Mouse (Mus musculus) limb, embryonic 14.5 days (tissue): ENCODE measurements around the gene Stk10. TPM values are rescaled to one million over a fixed set of nuclear protein-coding genes. Genes with fewer than 3 reads are reported as not detected.

Experiments used
- ATAC-seq: fragments of 200-750 bp; cut with Nextera tagmentation; 2 replicates; pipeline ENCODE4 v1.8.0; 2017; ENCODE audit warnings: low read depth, moderate number of reproducible peaks, moderate TSS enrichment; ENCODE audit not compliant: low FRiP score
- DNase-seq: peaks from one replicate; pipeline ENCODE4 v3.0.0-alpha.2; 2015; ENCODE audit warnings: low spot score
- H3K27ac ChIP-seq: fragments of 300-500 bp; sonication (generic); replicated peaks from 2 replicates; pipeline ENCODE4 v1.5.1; 2014; ENCODE audit warnings: low read depth, mild to moderate bottlenecking, low read length, moderate library complexity, mixed read lengths
- H3K27me3 ChIP-seq: fragments of 300-500 bp; sonication (generic); 2 replicates; pipeline ENCODE4 v1.6.1; 2014; ENCODE audit warnings: low read length, mixed read lengths; ENCODE audit not compliant: control insufficient read depth, insufficient read depth
- H3K36me3 ChIP-seq: fragments of 300-500 bp; sonication (generic); 2 replicates; pipeline ENCODE4 v1.6.1; 2014; ENCODE audit warnings: mild to moderate bottlenecking, low read length, moderate library complexity, mixed read lengths; ENCODE audit not compliant: control insufficient read depth, insufficient read depth
- H3K4me1 ChIP-seq: fragments of 300-500 bp; sonication (generic); 2 replicates; pipeline ENCODE4 v1.6.1; 2014; ENCODE audit warnings: antibody characterized with exemption, low read length, mixed read lengths; ENCODE audit not compliant: control insufficient read depth, insufficient read depth
- H3K4me2 ChIP-seq: fragments of 300-500 bp; sonication (generic); replicated peaks from 2 replicates; pipeline ENCODE4 v1.6.1; 2014; ENCODE audit warnings: low read depth, mild to moderate bottlenecking, low read length, moderate library complexity; ENCODE audit not compliant: severe bottlenecking
- H3K4me3 ChIP-seq: fragments of 300-500 bp; sonication (generic); replicated peaks from 2 replicates; pipeline ENCODE4 v1.5.1; 2014; ENCODE audit warnings: low read length
- H3K9ac ChIP-seq: fragments of 300-500 bp; sonication (generic); 2 replicates; pipeline ENCODE4 v1.6.1; 2014; ENCODE audit warnings: mild to moderate bottlenecking, low read depth, low read length, moderate library complexity; ENCODE audit not compliant: severe bottlenecking
- H3K9me3 ChIP-seq: fragments of 300-500 bp; sonication (generic); 2 replicates; pipeline ENCODE4 v1.6.1; 2016; ENCODE audit warnings: low read length; ENCODE audit not compliant: control insufficient read depth
- POLR2A ChIP-seq: fragments of 200-500 bp; IDR thresholded peaks from 2 replicates; pipeline ENCODE4 v1.8.0; 2012; ENCODE audit warnings: inconsistent platforms, mild to moderate bottlenecking, moderate library complexity, borderline replicate concordance; ENCODE audit not compliant: insufficient read depth, insufficient read length; ENCODE audit errors: extremely low read depth
- WGBS: fragments of 180-500 bp; shearing (Covaris S2); extraction: QIAGEN DNeasy Blood & Tissue Kit; methylation state at CpG from one replicate; pipeline ENCODE4 v1.1.7; 2014; 5-methylcytosine and 5-hydroxymethylcytosine counted together
- polyA plus RNA-seq, 2 experiments: library from polyadenylated mRNA; depleted of rRNA in 1 of 2; stranded (reverse) in 1 of 2; unstranded in 1 of 2; fragments of >200 nt; fragmentation: Nextera tagmentation in 1 of 2; extraction: Ambion mirVana in 1 of 2; gene quantifications; 2 replicates each; pipeline versions ENCODE4 v1.2.1 to v1.2.3; 2012 to 2014

Stk10 gene
- polyA plus RNA-seq, 2 experiments: 1.9 to 7.1 TPM

DNA sequence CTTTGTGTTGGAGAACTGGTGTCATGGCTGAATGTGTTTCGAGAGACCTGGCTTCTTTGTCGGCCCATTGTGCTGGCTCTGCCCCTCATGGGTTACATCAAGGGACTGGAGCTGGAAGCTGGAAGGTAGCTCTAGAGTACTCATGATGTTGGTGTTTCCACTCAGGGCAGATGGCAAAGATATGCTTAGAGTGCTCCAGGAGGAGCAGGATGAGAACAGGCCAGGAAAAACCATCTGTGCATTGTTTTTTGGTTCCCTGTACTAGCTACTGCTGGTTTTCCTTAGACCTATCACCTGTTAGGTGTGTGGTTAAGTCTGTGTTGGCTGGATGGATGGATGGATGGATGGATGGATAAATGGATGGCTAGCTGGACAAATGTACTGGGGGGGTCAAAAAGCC lies 40.6 kb downstream of the Stk10 start:
- ATAC-seq (no peak), DNase-seq (no peak)
- no peak for TF ChIP-seq POLR2A
- no peak overlapping the region for H3K4me2 ChIP-seq
- WGBS: 89% methylated on average over 2 of the region's 2 CpGs
- H3K27ac ChIP-seq: no peak overlapping the region
- no peaks in the 10 kb centered on the region for H3K27me3 ChIP-seq
- no peaks in the 10 kb centered on the region for H3K9me3 ChIP-seq
- no peak overlapping the region for H3K9ac ChIP-seq
- H3K4me3 ChIP-seq: no peak overlapping the region
- no peaks in the 10 kb centered on the region for H3K4me1 ChIP-seq
- H3K36me3 ChIP-seq: no peaks in the 10 kb centered on the region; the same call in 1 of the 2 replicates

GRCm38 (mm10) chr11:32575964-32576759 lies 43.1 kb downstream of the Stk10 start:
- Histone ChIP-seq H3K27me3 (no peaks in the 10 kb centered on the region), H3K4me3 (no peak overlapping the region), H3K4me2 (no peak overlapping the region), H3K9ac (no peak overlapping the region), H3K9me3 (no peaks in the 10 kb centered on the region), H3K27ac (no peak overlapping the region), H3K36me3 (no peaks in the 10 kb centered on the region; the same call in 1 of the 2 replicates), H3K4me1 (no peaks in the 10 kb centered on the region)
- TF ChIP-seq POLR2A: no peak
- 73% methylated on average over 6 of the region's 6 CpGs for WGBS
- DNase-seq (no peak), ATAC-seq (no peak)

DNA sequence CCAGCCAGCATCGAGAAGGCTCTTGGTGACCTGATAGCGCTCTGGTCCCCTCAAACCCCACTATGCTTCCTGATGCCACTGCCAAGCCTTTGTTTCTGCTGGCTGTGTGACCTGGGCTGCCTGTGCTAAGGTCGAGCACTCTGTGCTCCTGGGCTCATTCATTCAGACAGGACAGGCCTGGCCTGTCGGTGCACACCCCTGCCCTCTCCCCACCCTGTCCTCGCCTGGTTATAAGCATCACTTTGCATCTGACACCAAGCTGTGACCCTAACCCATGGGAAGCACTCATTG lies 43.6 kb downstream of the Stk10 start:
- Histone ChIP-seq H3K4me3 (no peak overlapping the region), H3K27me3 (no peaks in the 10 kb centered on the region), H3K27ac (no peak overlapping the region), H3K9ac (no peak overlapping the region), H3K36me3 (no peaks in the 10 kb centered on the region; the same call in 1 of the 2 replicates), H3K4me1 (no peaks in the 10 kb centered on the region), H3K9me3 (no peaks in the 10 kb centered on the region), H3K4me2 (no peak overlapping the region)
- 69% methylated on average over 5 of the region's 5 CpGs for WGBS
- no peak for TF ChIP-seq POLR2A
- DNase-seq (no peak), ATAC-seq (no peak)

GRCm38 (mm10) chr11:32580305-32580947 lies 47.3 kb downstream of the Stk10 start:
- Histone ChIP-seq H3K4me2 (no peak overlapping the region), H3K27me3 (no peaks in the 10 kb centered on the region), H3K4me3 (no peak overlapping the region), H3K27ac (no peak overlapping the region), H3K9me3 (no peaks in the 10 kb centered on the region), H3K9ac (no peak overlapping the region), H3K36me3 (no peaks in the 10 kb centered on the region; the same call in 1 of the 2 replicates), H3K4me1 (no peaks in the 10 kb centered on the region)
- no peak for ATAC-seq
- no peak for DNase-seq
- no peak for TF ChIP-seq POLR2A
- 83% methylated on average over 16 of the region's 16 CpGs for WGBS

DNA sequence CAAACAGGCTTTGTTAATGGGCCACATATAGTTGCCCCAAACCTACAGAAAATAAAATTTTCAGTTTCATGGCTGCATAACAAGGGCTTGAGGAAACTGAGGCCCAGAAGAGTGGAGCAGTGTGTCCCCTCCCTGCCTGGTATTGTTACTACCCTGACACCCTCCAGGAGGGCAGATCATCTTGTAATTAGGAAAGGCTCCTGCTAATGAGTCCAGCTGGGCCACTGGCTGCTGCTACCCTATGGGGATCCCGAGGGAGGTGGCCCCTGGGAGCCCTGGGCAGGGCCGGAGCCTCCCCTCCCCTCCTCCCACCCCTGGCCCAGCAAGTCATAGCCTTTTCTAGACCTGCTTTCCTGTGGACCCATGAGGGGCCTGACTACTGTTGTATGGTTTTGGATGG lies 47.9 kb downstream of the Stk10 start:
- ATAC-seq (no peak), DNase-seq (no peak)
- Histone ChIP-seq H3K27me3 (no peaks in the 10 kb centered on the region), H3K4me3 (no peak overlapping the region), H3K4me2 (no peak overlapping the region), H3K9ac (no peak overlapping the region), H3K36me3 (no peaks in the 10 kb centered on the region; the same call in 1 of the 2 replicates), H3K9me3 (no peaks in the 10 kb centered on the region), H3K27ac (no peak overlapping the region), H3K4me1 (no peaks in the 10 kb centered on the region)
- TF ChIP-seq POLR2A: no peak
- 55% methylated on average over 2 of the region's 2 CpGs for WGBS
